ENCODE assay signal across 15 mouse cellular contexts in the genomic region with DNA sequence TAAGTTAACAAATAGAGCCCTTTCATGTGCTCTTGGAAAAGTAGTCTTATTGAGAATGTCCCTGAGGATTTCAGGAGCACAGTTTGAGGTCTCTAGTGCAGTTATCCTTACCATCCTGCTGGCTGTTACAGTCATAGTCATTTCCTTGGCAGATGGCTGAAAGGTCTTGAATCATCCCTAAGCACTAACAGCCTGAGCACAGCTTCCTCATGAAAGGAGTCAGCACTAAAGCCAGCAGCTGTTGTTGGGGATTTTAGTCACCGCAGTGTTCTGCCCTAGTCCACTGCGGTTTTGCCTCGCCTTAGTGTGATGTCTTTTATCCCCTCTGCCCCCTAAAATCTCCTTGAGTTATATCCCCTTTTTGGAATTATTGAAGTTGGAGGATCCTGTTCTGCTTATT. TPM values are rescaled to one million over a fixed set of nuclear protein-coding genes. Genes with fewer than 3 reads are reported as not detected.
A peak's percentile ranks its signal among the peaks of the same experiment; 100 is the strongest.
DNase-seq lines count a peak whose midpoint lies in the region; ATAC-seq lines count a peak whose summit lies in the region.
"Had no signal": no experiment of that assay in that cellular context is flagged by ENCODE, and none has a peak within 500 bp of the region (broad histone marks: within the 10 kb centered on the region; RNA-seq: fewer than 3 reads in every experiment).

No protein-coding gene starts in this region.

- 91% methylated on average over 3 of the region's 3 CpGs for WGBS in hindbrain, embryonic 12.5 days
- 81% methylated on average over 3 of the region's 3 CpGs for WGBS in hindbrain, embryonic 14.5 days
- WGBS in embryonic facial prominence, embryonic 15.5 days: 74% methylated on average over 3 of the region's 3 CpGs

- peak; percentile 41 for DNase-seq in cerebellum, adult 9-10 months
- DNase-seq in cerebellum, adult 9-11 months: no peak
- no peak for DNase-seq in hindbrain, embryonic 14.5 days (ENCODE audit: low spot score)
- DNase-seq in 3T3-L1 (ENCODE audit: low read depth, low spot score): peak; percentile 67
- DNase-seq in spleen, postnatal 36 days (ENCODE audit: low spot score in 2 of 2): no peak
- DNase-seq: adrenal gland, adult 2 months; embryo, embryonic 11 days; forebrain, postnatal 0 days; kidney, postnatal 4 days; liver, embryonic 13.5 days; thymus, postnatal 14 days had no signal

- H3K9ac ChIP-seq in hindbrain, embryonic 12.5 days: no peak overlapping the region
- no peak overlapping the region for H3K9ac ChIP-seq in hindbrain, embryonic 14.5 days
- no peak overlapping the region for H3K9ac ChIP-seq in embryonic facial prominence, embryonic 15.5 days
- H3K9ac ChIP-seq: forebrain, postnatal 0 days; liver, embryonic 13.5 days had no signal

- no peaks in the 10 kb centered on the region for H3K27me3 ChIP-seq in hindbrain, embryonic 12.5 days
- H3K27me3 ChIP-seq in hindbrain, embryonic 14.5 days (ENCODE audit: control insufficient read depth, insufficient read depth, low read length): no peaks in the 10 kb centered on the region
- H3K27me3 ChIP-seq in embryonic facial prominence, embryonic 15.5 days: no peaks in the 10 kb centered on the region
- H3K27me3 ChIP-seq: liver, embryonic 13.5 days had no signal

- no peak for ATAC-seq in hindbrain, embryonic 12.5 days (ENCODE audit: low FRiP score)
- ATAC-seq in hindbrain, embryonic 14.5 days (ENCODE audit: low FRiP score): no peak
- no peak for ATAC-seq in embryonic facial prominence, embryonic 15.5 days (ENCODE audit: insufficient number of reproducible peaks, low FRiP score, low TSS enrichment, low read depth)
- no peak for ATAC-seq in megakaryocyte-erythroid progenitor cell, adult 5-6 weeks (replicated peaks; ENCODE audit: low FRiP score, low TSS enrichment, poor library complexity, severe bottlenecking)
- ATAC-seq: forebrain, postnatal 0 days; hindbrain, embryonic 16.5 days had no signal

- peaks cover 54% of the 10 kb centered on the region for H3K36me3 ChIP-seq in hindbrain, embryonic 12.5 days
- H3K36me3 ChIP-seq in hindbrain, embryonic 14.5 days (replicated peaks; ENCODE audit: control insufficient read depth, insufficient read depth): peaks cover 69% of the 10 kb centered on the region
- H3K36me3 ChIP-seq in embryonic facial prominence, embryonic 15.5 days: peaks cover 48% of the 10 kb centered on the region

- H3K4me3 ChIP-seq in hindbrain, embryonic 12.5 days: no peak overlapping the region
- no peak overlapping the region for H3K4me3 ChIP-seq in hindbrain, embryonic 14.5 days (replicated peaks; ENCODE audit: low read length)
- no peak overlapping the region for H3K4me3 ChIP-seq in embryonic facial prominence, embryonic 15.5 days (replicated peaks)
- H3K4me3 ChIP-seq: liver, embryonic 13.5 days had no signal

- H3K27ac ChIP-seq in hindbrain, embryonic 12.5 days: 0 out of 2 replicates have a peak overlapping the region, but pooled peaks have one; percentile 23
- H3K27ac ChIP-seq in hindbrain, embryonic 14.5 days: no peak overlapping the region
- H3K27ac ChIP-seq in embryonic facial prominence, embryonic 15.5 days (replicated peaks): 0 out of 2 replicates have a peak overlapping the region, but pooled peaks have one; percentile 5
- H3K27ac ChIP-seq: liver, embryonic 13.5 days had no signal

- no peaks in the 10 kb centered on the region for H3K9me3 ChIP-seq in hindbrain, embryonic 12.5 days (replicated peaks)
- no peaks in the 10 kb centered on the region for H3K9me3 ChIP-seq in hindbrain, embryonic 14.5 days (ENCODE audit: control insufficient read depth, low read length)
- no peaks in the 10 kb centered on the region for H3K9me3 ChIP-seq in embryonic facial prominence, embryonic 15.5 days (replicated peaks)
- H3K9me3 ChIP-seq: liver, embryonic 13.5 days had no signal

- no peak overlapping the region for H3K4me2 ChIP-seq in hindbrain, embryonic 12.5 days (replicated peaks)
- H3K4me2 ChIP-seq in hindbrain, embryonic 14.5 days (replicated peaks): no peak overlapping the region
- no peak overlapping the region for H3K4me2 ChIP-seq in embryonic facial prominence, embryonic 15.5 days (replicated peaks)
- H3K4me2 ChIP-seq: liver, embryonic 13.5 days had no signal

- no peaks in the 10 kb centered on the region for H3K4me1 ChIP-seq in hindbrain, embryonic 12.5 days
- H3K4me1 ChIP-seq in hindbrain, embryonic 14.5 days (replicated peaks; ENCODE audit: control insufficient read depth, insufficient read depth, low read length): no peaks in the 10 kb centered on the region
- peaks cover 7% of the 10 kb centered on the region; the same call in 1 of the 2 replicates for H3K4me1 ChIP-seq in embryonic facial prominence, embryonic 15.5 days

RNA-seq across cellular contexts. Expression of a gene that starts 30.3 kb away (rescaled TPM):
- 11.4 and 12.1 TPM in 2 replicates for polyA plus RNA-seq in hindbrain, embryonic 12.5 days (2016; fragmentation: Nextera tagmentation; extraction: Ambion mirVana)
- 8.8 and 9.1 TPM in 2 replicates for polyA plus RNA-seq in hindbrain, embryonic 14.5 days (2014; fragmentation: Nextera tagmentation; extraction: Ambion mirVana)
- 17.5 and 18.7 TPM in 2 replicates for polyA plus RNA-seq in embryonic facial prominence, embryonic 15.5 days (2015; fragmentation: Nextera tagmentation; extraction: Ambion mirVana)
- 11.2 and 13.3 TPM in 2 replicates for total RNA-seq in megakaryocyte-erythroid progenitor cell, adult 5-6 weeks (2014; fragmentation: Nextera tagmentation)
- total RNA-seq in megakaryocyte-erythroid progenitor cell, adult 5-6 weeks (2017): 5.1 and 5.3 TPM in 2 replicates

RNA-seq across cellular contexts. Expression of a gene that starts 41.6 kb away (rescaled TPM):
- 48.1 and 50.5 TPM in 2 replicates for polyA plus RNA-seq in hindbrain, embryonic 12.5 days (2016; fragmentation: Nextera tagmentation; extraction: Ambion mirVana)
- polyA plus RNA-seq in hindbrain, embryonic 14.5 days (2014; fragmentation: Nextera tagmentation; extraction: Ambion mirVana): 28.7 and 32.3 TPM in 2 replicates
- 28.1 and 31.6 TPM in 2 replicates for polyA plus RNA-seq in embryonic facial prominence, embryonic 15.5 days (2015; fragmentation: Nextera tagmentation; extraction: Ambion mirVana)
- total RNA-seq in megakaryocyte-erythroid progenitor cell, adult 5-6 weeks (2014; fragmentation: Nextera tagmentation): 2.9 and 4.2 TPM in 2 replicates
- 0.42 and 2.6 TPM in 2 replicates for total RNA-seq in megakaryocyte-erythroid progenitor cell, adult 5-6 weeks (2017)

Comparison
In these comparisons a context has a peak if more than half of its experiments do, and no peak if none do; other contexts are left out.
1. DNase-seq: peak in cerebellum, adult 9-10 months (single experiment) and 3T3-L1 (single experiment); none in cerebellum, adult 9-11 months (single experiment), hindbrain, embryonic 14.5 days (single experiment) and spleen, postnatal 36 days (0 of 2).